Mouse (Mus musculus) CH12.LX (cell line): ENCODE measurements at regions not wholly inside any gene's neighbourhood (a gene's known extent, or its start where the extent isn't known, plus 50 kb on each side); places are given as distances from the start of the nearest gene placed in this dataset.

Source experiments
- CHD2 ChIP-seq: IDR thresholded peaks from 2 replicates; pipeline ENCODE4 v1.6.1; 2011; ENCODE audit warnings: low read length, improper control_type of control experiment
- CTCF ChIP-seq, 2 experiments: IDR thresholded peaks in 1 of 2; conservative IDR thresholded peaks in 1 of 2; 2 replicates each; pipeline ENCODE4 v1.5.1; 2011 to 2012; ENCODE audit warnings: low read depth in 2 of 2, low read length in 2 of 2, improper control_type of control experiment in 1 of 2, inconsistent platforms in 1 of 2, mild to moderate bottlenecking in 1 of 2, moderate library complexity in 1 of 2
- E2F4 ChIP-seq: IDR thresholded peaks from 2 replicates; pipeline ENCODE4 v1.6.1; 2011; ENCODE audit warnings: low read depth, low read length, improper control_type of control experiment; ENCODE audit not compliant: insufficient replicate concordance
- ELF1 ChIP-seq: IDR thresholded peaks from 2 replicates; pipeline ENCODE4 v1.6.1; 2014; ENCODE audit warnings: low read depth, mild to moderate bottlenecking, inconsistent platforms, low read length, improper control_type of control experiment
- EP300 ChIP-seq: IDR thresholded peaks from 2 replicates; pipeline ENCODE4 v1.6.1; 2011; ENCODE audit warnings: low read length, improper control_type of control experiment
- MXI1 ChIP-seq: IDR thresholded peaks from 2 replicates; pipeline ENCODE4 v1.6.1; 2011; ENCODE audit warnings: mild to moderate bottlenecking, low read depth, low read length, improper control_type of control experiment
- PAX5 ChIP-seq: IDR thresholded peaks from 2 replicates; pipeline ENCODE4 v1.6.1; 2012; ENCODE audit warnings: low read length, inconsistent platforms, mixed read lengths
- SMC3 ChIP-seq: IDR thresholded peaks from 2 replicates; pipeline ENCODE4 v1.6.1; 2011; ENCODE audit warnings: low read depth, low read length, improper control_type of control experiment
- TCF12 ChIP-seq: IDR thresholded peaks from 2 replicates; pipeline ENCODE4 v1.6.1; 2014; ENCODE audit warnings: low read depth, mild to moderate bottlenecking, inconsistent platforms, low read length, improper control_type of control experiment
- ZNF384 ChIP-seq: IDR thresholded peaks from 2 replicates; pipeline ENCODE4 v1.6.1; 2012; ENCODE audit warnings: low read depth, low read length, improper control_type of control experiment, inconsistent platforms

- TF ChIP-seq TCF12, result no peak
- TF ChIP-seq CTCF (conservative IDR thresholded peaks at IDR 0.05 in 1 of 2, IDR thresholded peaks at IDR 0.05 in 1 of 2; ENCODE audit: low read depth in 2 of 2, low read length in 2 of 2), result no peak
- TF ChIP-seq CHD2, result no peak
- no peak for TF ChIP-seq ELF1
- TF ChIP-seq EP300, result no peak
- TF ChIP-seq PAX5, result no peak
- TF ChIP-seq SMC3, result no peak
- no peak for TF ChIP-seq MXI1
- TF ChIP-seq ZNF384, result no peak
- no peak for TF ChIP-seq E2F4
Measured at GRCm38 (mm10) chr19:54838231-54838630, 288.8 kb downstream of the Gpam start.
